Mouse (Mus musculus) embryonic facial prominence, embryonic 12.5 days (tissue): ENCODE results near the gene Tcp10c. TPM values are rescaled to one million over a fixed set of nuclear protein-coding genes. Genes with fewer than 3 reads are reported as not detected.
"Not testable (repeated sequence)": the region's sequence is repeated elsewhere in the genome, so short reads cannot be mapped to it uniquely, and the experiment has no call there.

Source experiments
- ATAC-seq: fragments of 200-750 bp; cut with Nextera tagmentation; 2 replicates; pipeline ENCODE4 v1.8.0; 2017; ENCODE audit not compliant: insufficient number of reproducible peaks, insufficient read depth, low FRiP score, low TSS enrichment
- H3K27ac ChIP-seq: fragments of 300-500 bp; sonication (generic); 2 replicates; pipeline ENCODE4 v1.5.1; 2016; ENCODE audit warnings: mild to moderate bottlenecking
- H3K27me3 ChIP-seq: fragments of 300-500 bp; sonication (generic); 2 replicates; pipeline ENCODE4 v1.6.1; 2016; ENCODE audit warnings: mild to moderate bottlenecking, moderate library complexity
- H3K36me3 ChIP-seq: fragments of 300-500 bp; sonication (generic); 2 replicates; pipeline ENCODE4 v1.6.1; 2016; ENCODE audit warnings: mild to moderate bottlenecking
- H3K4me1 ChIP-seq: fragments of 300-500 bp; sonication (generic); 2 replicates; pipeline ENCODE4 v1.6.1; 2016
- H3K4me2 ChIP-seq: fragments of 300-500 bp; sonication (generic); replicated peaks from 2 replicates; pipeline ENCODE4 v1.6.1; 2016; ENCODE audit warnings: mild to moderate bottlenecking, moderate library complexity
- H3K4me3 ChIP-seq: fragments of 300-500 bp; sonication (generic); 2 replicates; pipeline ENCODE4 v1.5.1; 2016; ENCODE audit warnings: mild to moderate bottlenecking
- H3K9ac ChIP-seq: fragments of 300-500 bp; sonication (generic); 2 replicates; pipeline ENCODE4 v1.6.1; 2016; ENCODE audit warnings: mild to moderate bottlenecking, moderate library complexity
- H3K9me3 ChIP-seq: fragments of 300-500 bp; sonication (generic); 2 replicates; pipeline ENCODE4 v1.6.1; 2016; ENCODE audit warnings: mild to moderate bottlenecking, moderate library complexity
- WGBS: fragments of 180-500 bp; shearing (Covaris S2); methylation state at CpG from one replicate; pipeline ENCODE4 v1.1.7; 2016; 5-methylcytosine and 5-hydroxymethylcytosine counted together
- polyA plus RNA-seq: library from polyadenylated mRNA; unstranded; fragments of >200 nt; fragmentation: Nextera tagmentation; extraction: Ambion mirVana; gene quantifications from 2 replicates; pipeline ENCODE4 v1.2.1, GENCODE M21; 2016

Gene Tcp10c
- polyA plus RNA-seq, result not detected in 2 replicates

GRCm38 (mm10) chr17:13354521-13354920, at the start of gene Tcp10c:
TSS of gene Tcp10c (plus strand) at chr17:13354572.
- WGBS, result 79% methylated on average over 4 of the region's 4 CpGs
- H3K4me3 ChIP-seq, H3K36me3 ChIP-seq, H3K27ac ChIP-seq, H3K9ac ChIP-seq, H3K4me2 ChIP-seq, ATAC-seq, H3K4me1 ChIP-seq, H3K27me3 ChIP-seq: not testable (repeated sequence)
- peaks cover 25% of the 10 kb centered on the region for H3K9me3 ChIP-seq

- not testable (repeated sequence) for H3K4me3 ChIP-seq, H3K36me3 ChIP-seq, ATAC-seq, H3K4me2 ChIP-seq, H3K27ac ChIP-seq, H3K27me3 ChIP-seq, H3K4me1 ChIP-seq, H3K9ac ChIP-seq
- WGBS, result 81% methylated on average over 5 of the region's 6 CpGs
- H3K9me3 ChIP-seq, result peaks cover 25% of the 10 kb centered on the region
These were observed 46.5 kb upstream of the Tcp10c start for GRCm38 (mm10) chr17:13307852-13308251.

DNA sequence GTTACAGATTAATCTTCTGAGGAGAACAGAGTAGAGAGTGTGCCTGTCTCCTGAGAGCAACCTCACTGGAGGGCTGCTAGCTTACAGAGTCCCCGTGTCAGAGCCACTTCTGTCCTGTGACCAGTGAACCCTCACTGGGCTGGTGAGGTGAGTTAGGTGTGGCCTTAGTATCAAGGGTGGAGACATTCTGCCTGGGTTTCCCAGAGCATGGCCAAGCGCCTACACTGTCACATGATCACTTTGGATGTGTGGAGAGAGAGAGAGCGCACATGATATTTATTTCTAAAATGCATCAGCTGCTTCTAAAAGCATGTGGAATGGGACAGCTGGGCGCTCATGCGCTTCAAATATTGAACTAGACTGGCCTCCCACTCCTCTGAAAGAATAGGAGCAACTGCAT, 46.0 kb upstream of the Tcp10c start:
- not testable (repeated sequence) for H3K4me2 ChIP-seq, H3K4me1 ChIP-seq, H3K27ac ChIP-seq, ATAC-seq, H3K36me3 ChIP-seq, H3K27me3 ChIP-seq, H3K9ac ChIP-seq, H3K4me3 ChIP-seq
- H3K9me3 ChIP-seq, result peaks cover 27% of the 10 kb centered on the region
- WGBS, result 81% methylated on average over 5 of the region's 5 CpGs

DNA sequence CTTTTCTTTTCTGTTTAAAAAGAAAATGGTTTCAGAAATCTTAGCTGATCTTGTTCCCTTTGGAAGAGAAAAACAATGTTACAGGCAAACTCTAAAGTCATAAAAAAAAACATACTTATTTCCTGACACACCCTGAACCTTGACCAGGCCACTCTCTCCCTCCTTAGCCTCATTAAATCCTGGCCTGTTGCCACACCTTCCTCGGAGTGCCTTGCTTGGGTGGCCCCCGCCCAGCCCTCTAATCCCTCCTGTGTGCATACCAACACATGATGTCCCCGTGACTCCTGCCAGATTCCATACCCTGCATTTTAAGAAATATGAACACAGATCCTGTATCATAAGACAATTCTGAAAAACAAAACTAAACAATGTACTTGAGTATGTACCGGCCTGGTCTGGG, 45.6 kb upstream of the Tcp10c start:
- not testable (repeated sequence) for H3K36me3 ChIP-seq, H3K27ac ChIP-seq, H3K4me2 ChIP-seq, H3K27me3 ChIP-seq, H3K4me1 ChIP-seq, H3K4me3 ChIP-seq, H3K9ac ChIP-seq, ATAC-seq
- 87% methylated on average over 4 of the region's 4 CpGs for WGBS
- H3K9me3 ChIP-seq, result peaks cover 30% of the 10 kb centered on the region

- H3K27ac ChIP-seq, H3K27me3 ChIP-seq, H3K36me3 ChIP-seq, H3K9ac ChIP-seq, H3K4me3 ChIP-seq, H3K4me2 ChIP-seq, H3K4me1 ChIP-seq: not testable (repeated sequence)
- H3K9me3 ChIP-seq, result peaks cover 31% of the 10 kb centered on the region
- 89% methylated on average over 10 of the region's 10 CpGs for WGBS
- peak; percentile 19; the same call in 1 of the 2 replicates for ATAC-seq
These were observed 45.2 kb upstream of the Tcp10c start for GRCm38 (mm10) chr17:13309182-13309631.

DNA sequence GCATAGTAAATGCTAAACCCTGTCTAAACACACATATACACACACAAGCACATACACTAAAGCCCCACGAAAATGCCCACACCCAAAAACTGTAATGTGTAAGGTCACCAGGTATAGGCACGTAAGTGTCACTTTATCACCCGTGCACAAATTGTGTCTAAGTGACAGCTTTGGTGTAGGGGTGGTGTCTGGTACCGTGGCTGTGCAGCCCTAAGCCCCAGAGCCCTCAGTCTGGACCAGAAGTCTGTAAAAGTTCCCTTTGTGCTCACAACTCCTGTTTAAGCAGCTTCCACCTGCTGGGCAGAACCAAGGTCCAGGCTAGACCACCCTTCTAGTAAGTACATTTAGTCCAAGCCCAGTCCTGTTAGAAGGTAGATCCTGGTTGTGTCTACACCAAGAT, 24.4 kb upstream of the Tcp10c start:
- not testable (repeated sequence) for H3K4me2 ChIP-seq, H3K4me3 ChIP-seq, H3K27me3 ChIP-seq, H3K36me3 ChIP-seq, H3K9ac ChIP-seq, H3K4me1 ChIP-seq, H3K27ac ChIP-seq
- peaks cover 38% of the 10 kb centered on the region for H3K9me3 ChIP-seq
- 78% methylated on average over 4 of the region's 4 CpGs for WGBS
- ATAC-seq, result peak; percentile 65; the same call in 1 of the 2 replicates

DNA sequence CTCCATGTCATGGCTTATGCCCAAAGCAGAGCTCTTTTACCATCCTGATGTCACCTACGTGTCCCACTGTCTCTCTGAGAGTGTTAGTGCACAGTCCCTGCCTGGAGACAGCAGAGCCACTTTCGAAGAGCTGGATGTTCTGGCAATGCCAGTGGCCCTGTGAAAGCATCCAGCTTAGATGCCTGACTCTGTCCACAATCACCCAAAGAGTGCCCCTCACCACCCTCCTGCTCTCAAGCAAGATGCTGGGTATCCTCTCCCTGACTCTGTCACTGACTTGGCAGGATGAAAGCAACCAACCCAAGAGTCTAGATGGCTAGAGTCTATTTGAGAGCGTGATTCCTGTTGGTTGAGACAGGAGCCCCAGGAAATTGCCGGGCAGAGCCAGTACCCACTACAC, 23.2 kb upstream of the Tcp10c start:
- H3K4me2 ChIP-seq, ATAC-seq, H3K4me1 ChIP-seq, H3K4me3 ChIP-seq, H3K27ac ChIP-seq, H3K9ac ChIP-seq, H3K27me3 ChIP-seq, H3K36me3 ChIP-seq: not testable (repeated sequence)
- H3K9me3 ChIP-seq, result peaks cover 38% of the 10 kb centered on the region
- WGBS, result 83% methylated on average over 4 of the region's 4 CpGs

DNA sequence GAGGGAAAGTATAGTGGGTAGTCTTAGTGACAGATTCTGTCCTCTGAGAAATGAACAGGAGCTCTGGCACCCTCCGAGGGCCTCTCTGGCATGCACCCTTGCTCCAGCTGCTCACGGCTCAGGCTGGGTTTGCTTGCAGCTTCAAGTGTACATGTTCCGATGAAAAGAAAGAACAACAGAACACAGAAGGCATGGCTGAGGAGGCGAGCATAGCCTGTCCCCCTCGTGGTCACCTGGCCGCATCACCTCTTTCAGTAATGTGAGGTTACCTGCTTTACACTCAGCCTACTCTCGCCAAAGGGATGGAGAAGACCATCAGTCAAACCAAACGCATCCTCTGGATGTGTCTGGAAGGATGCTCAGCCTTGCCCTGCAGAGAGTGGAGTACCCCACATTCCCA, 21.9 kb upstream of the Tcp10c start:
- H3K9me3 ChIP-seq, result peaks cover 46% of the 10 kb centered on the region
- H3K27me3 ChIP-seq, H3K4me1 ChIP-seq, H3K9ac ChIP-seq, H3K36me3 ChIP-seq, H3K27ac ChIP-seq, H3K4me3 ChIP-seq, ATAC-seq, H3K4me2 ChIP-seq: not testable (repeated sequence)
- 85% methylated on average over 8 of the region's 8 CpGs for WGBS

- not testable (repeated sequence) for H3K36me3 ChIP-seq, H3K9ac ChIP-seq, H3K4me3 ChIP-seq, H3K4me2 ChIP-seq, H3K27me3 ChIP-seq, H3K4me1 ChIP-seq, H3K27ac ChIP-seq
- 65% methylated on average over 9 of the region's 9 CpGs for WGBS
- H3K9me3 ChIP-seq, result peaks cover 15% of the 10 kb centered on the region
- peak; percentile 69 for ATAC-seq
These were observed 17.2 kb upstream of the Tcp10c start for GRCm38 (mm10) chr17:13336979-13337749.

DNA sequence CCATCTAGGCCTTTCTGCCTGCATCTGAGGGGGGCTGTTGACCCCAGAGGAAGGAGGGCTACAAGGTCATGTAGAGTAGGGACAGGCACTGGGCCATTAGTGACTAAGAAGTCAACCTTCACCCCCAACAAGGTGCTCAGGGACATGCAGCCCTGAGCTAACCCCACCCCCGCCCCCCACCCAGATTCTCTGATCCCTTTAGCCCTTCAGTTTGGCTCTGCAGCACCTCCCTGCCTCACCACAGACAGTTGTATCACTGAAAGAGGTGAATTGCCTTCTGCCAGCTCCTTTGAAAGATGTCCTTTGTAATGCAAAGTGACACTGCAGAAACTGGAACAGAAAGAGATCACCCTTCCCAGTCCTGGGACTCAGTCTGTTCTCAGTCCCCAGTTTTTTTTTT, 16.4 kb upstream of the Tcp10c start:
- H3K9me3 ChIP-seq, result peaks cover 11% of the 10 kb centered on the region; the same call in 1 of the 2 replicates
- not testable (repeated sequence) for H3K4me1 ChIP-seq, H3K27ac ChIP-seq, H3K4me3 ChIP-seq, ATAC-seq, H3K4me2 ChIP-seq, H3K27me3 ChIP-seq, H3K36me3 ChIP-seq, H3K9ac ChIP-seq
- 64% methylated on average over 1 of the region's 1 CpGs for WGBS

DNA sequence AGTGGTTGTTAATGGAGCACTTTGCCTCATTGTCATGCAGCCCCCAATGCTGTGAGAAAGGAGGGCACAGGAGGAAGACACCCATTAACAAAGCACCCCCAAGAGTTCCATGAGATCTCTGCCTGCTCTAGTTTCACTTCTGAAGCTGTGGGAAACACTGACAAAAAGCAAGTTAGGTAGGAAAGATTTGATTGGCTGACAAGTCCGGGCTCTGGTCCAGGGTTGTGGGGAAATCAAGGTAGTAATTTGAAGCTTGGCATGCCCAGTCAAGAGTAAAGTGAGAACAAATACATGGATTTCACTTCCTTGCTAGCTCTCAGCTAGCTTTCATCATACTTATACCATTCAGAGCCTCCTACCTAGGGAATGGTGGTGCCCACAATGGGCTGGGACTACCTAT, 14.3 kb upstream of the Tcp10c start:
- not testable (repeated sequence) for H3K4me3 ChIP-seq, H3K36me3 ChIP-seq, H3K27me3 ChIP-seq, H3K4me1 ChIP-seq, H3K9ac ChIP-seq, ATAC-seq, H3K27ac ChIP-seq, H3K4me2 ChIP-seq
- peaks cover 11% of the 10 kb centered on the region; the same call in 1 of the 2 replicates for H3K9me3 ChIP-seq
- WGBS, result 72% methylated on average over 1 of the region's 1 CpGs

DNA sequence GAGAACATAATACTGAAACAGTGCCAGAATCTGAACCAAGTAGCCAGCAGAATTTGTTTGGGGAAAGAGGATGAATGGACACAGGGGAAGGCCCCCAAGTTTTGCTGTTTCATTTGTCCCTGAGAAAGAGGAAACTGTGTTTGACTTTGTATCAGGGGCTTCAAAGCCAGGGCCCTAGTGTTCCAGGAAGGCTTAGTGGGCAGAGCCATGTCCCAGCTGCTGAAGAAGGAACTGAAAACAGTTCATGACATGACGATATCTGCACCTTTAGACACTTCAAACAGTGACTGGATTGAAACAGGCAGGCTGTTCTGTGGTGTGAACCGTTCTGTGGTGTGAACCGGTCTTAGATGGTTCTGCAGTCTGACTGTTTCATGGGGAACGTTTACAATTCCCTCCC, 8.4 kb upstream of the Tcp10c start:
- H3K4me2 ChIP-seq, H3K4me3 ChIP-seq, ATAC-seq, H3K9ac ChIP-seq, H3K4me1 ChIP-seq, H3K27me3 ChIP-seq, H3K9me3 ChIP-seq, H3K36me3 ChIP-seq, H3K27ac ChIP-seq: not testable (repeated sequence)
- WGBS, result no CpG with 5 or more reads among the region's 4 CpGs
